14 mouse cellular contexts compared by ENCODE assay signal in genomic region chr7:71498123-71498522, GRCm38 (mm10).
"Had no signal": no experiment of that assay in that cellular context is flagged by ENCODE, and none has a peak within 500 bp of the region (broad histone marks: within the 10 kb centered on the region; RNA-seq: fewer than 3 reads in every experiment).

No protein-coding gene starts in this region.

- H3K9me3 ChIP-seq: limb, embryonic 10.5 days; liver, embryonic 15.5 days; midbrain, embryonic 10.5 days; neural tube, embryonic 15.5 days had no signal

- H3K4me1 ChIP-seq: liver, embryonic 15.5 days; neural tube, embryonic 15.5 days had no signal

- H3K4me3 ChIP-seq: left cerebral cortex, adult 2 months; limb, embryonic 10.5 days; liver, embryonic 15.5 days; midbrain, embryonic 10.5 days; myocyte; neural tube, embryonic 15.5 days had no signal

- H3K4me2 ChIP-seq: liver, embryonic 11.5 days; liver, embryonic 15.5 days; neural tube, embryonic 15.5 days had no signal

- H3K36me3 ChIP-seq: limb, embryonic 10.5 days; liver, embryonic 15.5 days; midbrain, embryonic 10.5 days; neural tube, embryonic 15.5 days had no signal

- DNase-seq: kidney, postnatal 14 days; lung, postnatal 14 days; midbrain, embryonic 14.5 days; right cerebral cortex, adult 18-20 months; right cerebral cortex, postnatal 25 days; thymus, postnatal 36 days had no signal

- H3K27me3 ChIP-seq: liver, embryonic 15.5 days; neural tube, embryonic 15.5 days had no signal

- H3K27ac ChIP-seq: left cerebral cortex, adult 2 months; limb, embryonic 10.5 days; liver, embryonic 15.5 days; midbrain, embryonic 10.5 days; neural tube, embryonic 15.5 days had no signal

- H3K9ac ChIP-seq: liver, embryonic 15.5 days; neural tube, embryonic 15.5 days had no signal

- ATAC-seq: intestine, postnatal 0 days had no signal
